Mouse (Mus musculus) lung, adult 2 months (tissue): Measurements from ENCODE around the gene Strc. TPM values are rescaled to one million over a fixed set of nuclear protein-coding genes. Genes with fewer than 3 reads are reported as not detected.
A peak's percentile ranks its signal among the peaks of the same experiment; 100 is the strongest.

Experiments
- DNase-seq: peaks from one replicate; pipeline ENCODE4 v3.0.0; 2022
- H3K4me1 ChIP-seq: fragments of 200-500 bp; 2 replicates; pipeline ENCODE4 v1.6.1; 2011; ENCODE audit warnings: low read length; ENCODE audit not compliant: control insufficient read depth, insufficient read depth
- H3K4me3 ChIP-seq: fragments of 200-500 bp; replicated peaks from 2 replicates; pipeline ENCODE3; 2011; ENCODE audit warnings: low read depth, mild to moderate bottlenecking, control low read depth, low read length; ENCODE audit errors: extremely low read depth
- CTCF ChIP-seq: fragments of 200-500 bp; IDR thresholded peaks from 2 replicates; pipeline ENCODE4 v1.5.1; 2011; ENCODE audit warnings: mild to moderate bottlenecking, low read length, control low read depth; ENCODE audit not compliant: insufficient read depth
- POLR2A ChIP-seq: fragments of 200-500 bp; IDR thresholded peaks from 2 replicates; pipeline ENCODE4 v1.6.1; 2011; ENCODE audit warnings: low read depth, mild to moderate bottlenecking, control low read depth, low read length, borderline replicate concordance; ENCODE audit errors: extremely low read depth
- WGBS: fragments of 180-500 bp; shearing (Covaris S2); methylation state at CpG from one replicate; pipeline ENCODE4 v1.1.7; 2018; 5-methylcytosine and 5-hydroxymethylcytosine counted together
- polyA plus RNA-seq: library from polyadenylated mRNA; depleted of rRNA; stranded (reverse); fragments of >200 nt; gene quantifications from 2 replicates; pipeline ENCODE4 v1.2.3, GENCODE M21; 2012

Strc gene
- polyA plus RNA-seq, 1 experiment: not detected

- 2% methylated on average over 4 of the region's 4 CpGs for WGBS
- TF ChIP-seq POLR2A: no peak
- TF ChIP-seq CTCF: no peak
These were observed 29.0 kb downstream of the Strc start for GRCm38 (mm10) chr2:121357961-121358360.

GRCm38 (mm10) chr2:121357494-121357893 is 29.5 kb downstream of the Strc start, which contains the start of gene Ckmt1:
Gene Ckmt1 (plus strand): TSS chr2:121357714.
- WGBS: 35% methylated on average over 5 of the region's 5 CpGs
- Histone ChIP-seq H3K4me1 (peaks cover 6% of the 10 kb centered on the region; the same call in 1 of the 2 replicates), H3K4me3 (peak within 1 kb of the TSS; percentile 39)
- DNase-seq: peak; percentile 20
- TF ChIP-seq POLR2A: no peak
- TF ChIP-seq CTCF: no peak

More at GRCm38 (mm10) chr2:121357961-121358360, 29.0 kb downstream of the Strc start:
- no peak for DNase-seq
- H3K4me1 ChIP-seq: peaks cover 6% of the 10 kb centered on the region; the same call in 1 of the 2 replicates
- no peak overlapping the region for H3K4me3 ChIP-seq

- H3K4me1 ChIP-seq: peaks cover 6% of the 10 kb centered on the region; the same call in 1 of the 2 replicates
- DNase-seq: peak; percentile 95
- H3K4me3 ChIP-seq: peak within 1 kb of the TSS; percentile 84
- WGBS: under 1% methylated on average over 58 of the region's 58 CpGs
- TF ChIP-seq CTCF (peak; percentile 83), POLR2A (no peak; the same call in 1 of the 2 replicates)
These were observed 32.0 kb downstream of the Strc start, which contains the start of gene Ppip5k1 for GRCm38 (mm10) chr2:121354820-121355592. Gene Ppip5k1 (minus strand): TSS chr2:121355396.

GRCm38 (mm10) chr2:121354378-121354777 is 32.6 kb downstream of the Strc start:
- 1% methylated on average over 6 of the region's 6 CpGs for WGBS
- peaks cover 6% of the 10 kb centered on the region; the same call in 1 of the 2 replicates for H3K4me1 ChIP-seq
- no peak for DNase-seq
- TF ChIP-seq POLR2A: no peak
- TF ChIP-seq CTCF: no peak
- H3K4me3 ChIP-seq: peak overlapping the region; percentile 84

- no peak for TF ChIP-seq CTCF
- no peak for TF ChIP-seq POLR2A
- peaks cover 6% of the 10 kb centered on the region; the same call in 1 of the 2 replicates for H3K4me1 ChIP-seq
- DNase-seq: no peak
- no peak overlapping the region for H3K4me3 ChIP-seq
- WGBS: 58% methylated on average over 8 of the region's 8 CpGs
These were observed 33.8 kb downstream of the Strc start for GRCm38 (mm10) chr2:121353156-121353555.

GRCm38 (mm10) chr2:121339057-121339456 is 47.9 kb downstream of the Strc start:
- Histone ChIP-seq H3K4me1 (no peaks in the 10 kb centered on the region), H3K4me3 (no peak overlapping the region)
- no peak for DNase-seq
- TF ChIP-seq CTCF (no peak), POLR2A (no peak)

- 84% methylated on average over 2 of the region's 2 CpGs for WGBS
- TF ChIP-seq CTCF: no peak
- no peak for TF ChIP-seq POLR2A
- Histone ChIP-seq H3K4me1 (no peaks in the 10 kb centered on the region), H3K4me3 (no peak overlapping the region)
- no peak for DNase-seq
These were observed 57.5 kb downstream of the Strc start for GRCm38 (mm10) chr2:121329492-121329891.

- TF ChIP-seq POLR2A (no peak), CTCF (no peak)
- no peaks in the 10 kb centered on the region for H3K4me1 ChIP-seq
- no peak overlapping the region for H3K4me3 ChIP-seq
- 73% methylated on average over 10 of the region's 10 CpGs for WGBS
- DNase-seq: no peak
These were observed 63.1 kb downstream of the Strc start for GRCm38 (mm10) chr2:121323693-121324470.

GRCm38 (mm10) chr2:121323041-121323440 is 63.9 kb downstream of the Strc start:
- H3K4me1 ChIP-seq: no peaks in the 10 kb centered on the region
- no peak for DNase-seq
- WGBS: 91% methylated on average over 10 of the region's 10 CpGs
- TF ChIP-seq POLR2A (no peak), CTCF (no peak)
- H3K4me3 ChIP-seq: no peak overlapping the region
